Mouse (Mus musculus): ENCODE results near the gene Daam2.

GRCm38 (mm10) chr17:49522435-49522834 lies 41.7 kb downstream of the Daam2 start:
- no peak for TF ChIP-seq EP300 (optimal IDR thresholded peaks at IDR 0.05)
- TF ChIP-seq CTCF (IDR thresholded peaks at IDR 0.05; ENCODE audit: low read depth) = no peak

All from stomach, postnatal 0 days (tissue).